ENCODE assay signal across 18 mouse cellular contexts in the genomic region with DNA sequence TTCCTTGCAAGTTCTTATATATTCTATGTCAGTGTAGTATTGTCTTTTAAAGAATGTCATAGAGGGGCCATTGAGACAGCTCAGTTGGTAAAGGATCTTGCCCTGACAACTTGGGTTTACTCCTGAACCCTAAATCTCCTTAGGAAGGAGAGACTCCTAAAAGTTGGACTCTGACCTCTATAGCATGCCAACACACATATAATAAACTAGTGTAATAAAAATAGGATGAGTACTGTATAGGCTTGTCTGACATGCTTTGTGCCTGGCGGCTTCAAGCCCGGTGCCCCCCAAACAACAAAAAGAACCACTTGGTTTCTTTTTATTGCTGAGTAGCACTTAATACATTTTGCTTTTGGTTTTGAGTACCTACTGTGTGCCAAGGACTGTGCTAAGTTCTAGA.
A peak's percentile ranks its signal among the peaks of the same experiment; 100 is the strongest.
DNase-seq lines count a peak whose midpoint lies in the region; ATAC-seq and TF ChIP-seq lines count a peak whose summit lies in the region.
"Had no signal": no experiment of that assay in that cellular context is flagged by ENCODE, and none has a peak within 500 bp of the region (broad histone marks: within the 10 kb centered on the region; RNA-seq: fewer than 3 reads in every experiment).

No protein-coding gene starts in this region.

- H3K4me2 ChIP-seq in intestine, embryonic 15.5 days (replicated peaks), result 0 out of 2 replicates have a peak overlapping the region, but pooled peaks have one; percentile 11
- no peak overlapping the region for H3K4me2 ChIP-seq in intestine, embryonic 16.5 days (ENCODE audit: low read depth, low read length)
- H3K4me2 ChIP-seq in lung, postnatal 0 days (replicated peaks; ENCODE audit: low read depth, low read length), result no peak overlapping the region
- H3K4me2 ChIP-seq: embryonic facial prominence, embryonic 12.5 days; forebrain, embryonic 13.5 days; forebrain, embryonic 15.5 days had no signal

- no peaks in the 10 kb centered on the region for H3K27me3 ChIP-seq in intestine, embryonic 15.5 days (replicated peaks)
- H3K27me3 ChIP-seq in intestine, embryonic 16.5 days (replicated peaks; ENCODE audit: control insufficient read depth, insufficient read depth, low read length), result no peaks in the 10 kb centered on the region
- no peaks in the 10 kb centered on the region for H3K27me3 ChIP-seq in lung, postnatal 0 days (replicated peaks; ENCODE audit: insufficient read depth, low read length)
- H3K27me3 ChIP-seq in heart, adult 2 months (ENCODE audit: control insufficient read depth, insufficient read depth, low read length), result no peaks in the 10 kb centered on the region
- H3K27me3 ChIP-seq: embryonic facial prominence, embryonic 12.5 days; forebrain, embryonic 13.5 days; forebrain, embryonic 15.5 days had no signal

- no peak for TF ChIP-seq EP300 in lung, postnatal 0 days (IDR thresholded peaks at IDR 0.05)
- TF ChIP-seq EP300 in heart, adult 2 months (IDR thresholded peaks at IDR 0.05; ENCODE audit: insufficient read depth, low read depth, low read length), result no peak

- 0 out of 2 replicates have a peak overlapping the region, but pooled peaks have one; percentile 22 for H3K27ac ChIP-seq in intestine, embryonic 15.5 days
- no peak overlapping the region for H3K27ac ChIP-seq in intestine, embryonic 16.5 days (ENCODE audit: low read length)
- no peak overlapping the region for H3K27ac ChIP-seq in lung, postnatal 0 days (ENCODE audit: low read length)
- H3K27ac ChIP-seq in heart, adult 2 months, result no peak overlapping the region
- H3K27ac ChIP-seq: embryonic facial prominence, embryonic 10.5 days; embryonic facial prominence, embryonic 12.5 days; forebrain, embryonic 13.5 days; forebrain, embryonic 15.5 days had no signal

- no peak overlapping the region for H3K4me3 ChIP-seq in intestine, embryonic 15.5 days (replicated peaks)
- H3K4me3 ChIP-seq in intestine, embryonic 16.5 days (ENCODE audit: low read length), result no peak overlapping the region
- no peak overlapping the region for H3K4me3 ChIP-seq in lung, postnatal 0 days (ENCODE audit: low read depth, low read length)
- H3K4me3 ChIP-seq in heart, adult 2 months, result no peak overlapping the region
- H3K4me3 ChIP-seq: embryonic facial prominence, embryonic 10.5 days; embryonic facial prominence, embryonic 12.5 days; forebrain, embryonic 13.5 days; forebrain, embryonic 15.5 days had no signal

- no peak for TF ChIP-seq POLR2A in heart, adult 2 months (IDR thresholded peaks at IDR 0.05; ENCODE audit: insufficient read depth, low read depth, low read length)

- no peaks in the 10 kb centered on the region for H3K4me1 ChIP-seq in intestine, embryonic 15.5 days (replicated peaks)
- H3K4me1 ChIP-seq in intestine, embryonic 16.5 days (ENCODE audit: control insufficient read depth, insufficient read depth, low read length), result peaks cover 6% of the 10 kb centered on the region; the same call in 1 of the 2 replicates
- H3K4me1 ChIP-seq in lung, postnatal 0 days (ENCODE audit: insufficient read depth, low read depth, low read length), result no peaks in the 10 kb centered on the region
- no peaks in the 10 kb centered on the region for H3K4me1 ChIP-seq in heart, adult 2 months (ENCODE audit: control insufficient read depth, insufficient read depth, low read length)
- H3K4me1 ChIP-seq: embryonic facial prominence, embryonic 12.5 days; forebrain, embryonic 13.5 days; forebrain, embryonic 15.5 days had no signal

- intact Hi-C loops in heart, adult 2 months (cut with DNase I), result loop anchor here (2.0 to 5.0 kb wide), 2 partner anchors 66 to 288 kb away; a partner anchor contains a TSS

- peak; percentile 45 for ATAC-seq in intestine, embryonic 15.5 days
- ATAC-seq in intestine, embryonic 16.5 days, result peak; percentile 57
- no peak for ATAC-seq in lung, postnatal 0 days
- ATAC-seq: forebrain, embryonic 13.5 days; forebrain, embryonic 15.5 days had no signal

- WGBS in intestine, embryonic 15.5 days, result 78% methylated on average over 2 of the region's 2 CpGs
- 64% methylated on average over 2 of the region's 2 CpGs for WGBS in intestine, embryonic 16.5 days
- 40% methylated on average over 2 of the region's 2 CpGs for WGBS in large intestine, adult 2 months
- 92% methylated on average over 2 of the region's 2 CpGs for WGBS in lung, postnatal 0 days
- 90% methylated on average over 2 of the region's 2 CpGs for WGBS in heart, adult 2 months

- DNase-seq in large intestine, adult 2 months (ENCODE audit: low read depth, low spot score), result peak; percentile 91
- DNase-seq in lung, postnatal 0 days (ENCODE audit: low spot score), result no peak
- no peak for DNase-seq in heart, adult 2 months
- DNase-seq in cerebellum, postnatal 10 days, result no peak
- DNase-seq: adrenal gland, adult 2 months; adrenal gland, postnatal 10 days; adrenal gland, postnatal 25 days; cerebellum, adult 11 months; cerebellum, adult 18-20 months; cerebellum, adult 8-10 months; cerebellum, adult 9-11 months; cerebellum, postnatal 25 days had no signal

- no peaks in the 10 kb centered on the region for H3K36me3 ChIP-seq in intestine, embryonic 15.5 days
- no peaks in the 10 kb centered on the region for H3K36me3 ChIP-seq in intestine, embryonic 16.5 days (ENCODE audit: control insufficient read depth, insufficient read depth, low read length)
- no peaks in the 10 kb centered on the region for H3K36me3 ChIP-seq in lung, postnatal 0 days (ENCODE audit: insufficient read depth, low read length)
- H3K36me3 ChIP-seq in heart, adult 2 months (ENCODE audit: control insufficient read depth, insufficient read depth, low read length), result no peaks in the 10 kb centered on the region
- H3K36me3 ChIP-seq: embryonic facial prominence, embryonic 10.5 days; embryonic facial prominence, embryonic 12.5 days; forebrain, embryonic 15.5 days had no signal

- H3K79me2 ChIP-seq in heart, adult 2 months (replicated peaks; ENCODE audit: control insufficient read depth, insufficient read depth, low read length), result no peaks in the 10 kb centered on the region

- no peak for TF ChIP-seq CTCF in lung, postnatal 0 days (IDR thresholded peaks at IDR 0.05)
- no peak for TF ChIP-seq CTCF in heart, adult 2 months (IDR thresholded peaks at IDR 0.05)

- H3K9me3 ChIP-seq in intestine, embryonic 15.5 days, result no peaks in the 10 kb centered on the region
- H3K9me3 ChIP-seq in intestine, embryonic 16.5 days (ENCODE audit: control insufficient read depth, low read length), result no peaks in the 10 kb centered on the region
- no peaks in the 10 kb centered on the region for H3K9me3 ChIP-seq in lung, postnatal 0 days (ENCODE audit: low read length)
- H3K9me3 ChIP-seq: embryonic facial prominence, embryonic 10.5 days; embryonic facial prominence, embryonic 12.5 days; forebrain, embryonic 13.5 days; forebrain, embryonic 15.5 days had no signal

- H3K9ac ChIP-seq in intestine, embryonic 15.5 days, result no peak overlapping the region
- H3K9ac ChIP-seq in intestine, embryonic 16.5 days (ENCODE audit: low read depth, low read length), result no peak overlapping the region
- H3K9ac ChIP-seq in lung, postnatal 0 days (replicated peaks; ENCODE audit: low read depth), result no peak overlapping the region
- H3K9ac ChIP-seq in heart, adult 2 months (ENCODE audit: low read depth, low read length), result no peak overlapping the region
- H3K9ac ChIP-seq: embryonic facial prominence, embryonic 12.5 days; forebrain, embryonic 13.5 days; forebrain, embryonic 15.5 days had no signal
